Mouse (Mus musculus) gastrocnemius, postnatal 4 days (tissue): Measurements from ENCODE around the gene Dynlt1b. TPM values are rescaled to one million over a fixed set of nuclear protein-coding genes. Genes with fewer than 3 reads are reported as not detected.
"Not testable (repeated sequence)": the region's sequence is repeated elsewhere in the genome, so short reads cannot be mapped to it uniquely, and the experiment has no call there.

Source experiments
- DNase-seq, 2 experiments: peaks; one replicate each; pipeline ENCODE4 v3.0.0; 2021 to 2022; ENCODE audit warnings: low spot score in 2 of 2, mixed read lengths in 2 of 2
- long read RNA-seq, 2 experiments: library from polyadenylated mRNA; stranded (forward); transcript quantifications; one replicate each; pipeline ENCODE4 v2.0.0; 2021
- total RNA-seq, 2 experiments: library from RNA; stranded (reverse); gene quantifications; 2 replicates each; pipeline ENCODE4 v1.2.3; 2021

Gene Dynlt1b
- total RNA-seq, result 100 to 1,000 TPM; 128 to 146 TPM
- long read RNA-seq, experiment 1, transcript Dynlt1b-201 (5 exons, 771 nt), result major isoform, 16 of 22 reads
- long read RNA-seq, experiment 1, partial matches to known transcripts, result 4 of 22 reads
- long read RNA-seq, experiment 1, other reads (novel, unspliced or antisense), result 2 of 22 reads
- long read RNA-seq, experiment 2, transcript Dynlt1b-201 (5 exons, 771 nt), result major isoform, 10 of 22 reads
- long read RNA-seq, experiment 2, partial matches to known transcripts, result 9 of 22 reads
- long read RNA-seq, experiment 2, other reads (novel, unspliced or antisense), result 3 of 22 reads

DNA sequence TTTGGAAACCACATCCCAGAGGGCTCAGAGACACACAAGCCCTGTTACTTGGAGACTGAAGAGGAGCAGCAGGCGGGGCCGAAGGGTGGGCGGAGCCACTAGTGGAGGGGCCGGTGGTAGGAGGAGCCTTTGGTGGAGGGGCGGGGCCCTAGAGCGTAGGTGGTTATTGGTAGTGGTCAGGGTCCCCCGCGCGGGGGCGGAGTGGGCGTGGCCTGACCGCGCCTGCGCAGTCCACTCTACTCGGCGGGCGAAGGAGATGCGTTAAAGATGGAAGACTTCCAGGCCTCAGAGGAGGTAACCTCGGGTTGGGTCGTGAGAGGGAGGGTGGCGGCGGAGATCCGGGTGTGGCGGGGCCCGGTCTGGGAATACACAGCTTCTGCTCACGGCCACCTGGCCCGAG is at the start of gene Dynlt1b:
Gene Dynlt1b, plus strand, starts transcription at position 168 of the 400 bp plus-strand sequence.
- peak; percentile 100 for DNase-seq

DNA sequence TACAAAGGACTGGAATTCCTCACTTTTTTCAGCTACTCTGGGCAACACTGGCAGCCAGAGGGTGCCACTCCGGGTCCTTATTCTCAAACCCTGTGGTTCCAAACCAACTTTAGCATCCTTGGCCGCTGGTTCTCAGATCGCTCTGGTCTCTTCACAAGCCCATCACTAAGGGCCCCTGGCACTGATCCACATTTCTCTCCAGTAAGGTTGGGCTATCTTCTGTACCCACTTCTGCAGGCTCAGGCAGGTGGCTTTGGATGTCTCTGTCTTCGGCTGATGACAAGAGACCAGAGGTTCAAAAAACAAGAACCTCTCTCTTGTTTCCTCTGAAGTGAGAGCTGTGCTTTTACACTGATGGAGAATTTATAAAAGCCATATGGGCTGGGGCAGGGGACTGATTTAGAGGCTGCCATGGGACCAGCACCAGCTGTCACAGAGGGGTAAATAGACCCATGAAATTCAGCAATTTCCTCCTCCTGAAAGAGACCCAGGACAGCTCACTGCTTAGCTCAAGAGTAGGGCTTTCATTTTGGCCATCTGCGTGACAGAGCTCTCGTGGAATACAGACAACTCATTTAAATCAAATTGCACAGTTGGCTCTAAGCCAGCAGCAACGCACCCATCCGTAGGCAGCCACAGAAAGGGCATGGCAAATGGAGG is 49.6 kb upstream of the Dynlt1b start:
- DNase-seq, result not testable (repeated sequence)

DNA sequence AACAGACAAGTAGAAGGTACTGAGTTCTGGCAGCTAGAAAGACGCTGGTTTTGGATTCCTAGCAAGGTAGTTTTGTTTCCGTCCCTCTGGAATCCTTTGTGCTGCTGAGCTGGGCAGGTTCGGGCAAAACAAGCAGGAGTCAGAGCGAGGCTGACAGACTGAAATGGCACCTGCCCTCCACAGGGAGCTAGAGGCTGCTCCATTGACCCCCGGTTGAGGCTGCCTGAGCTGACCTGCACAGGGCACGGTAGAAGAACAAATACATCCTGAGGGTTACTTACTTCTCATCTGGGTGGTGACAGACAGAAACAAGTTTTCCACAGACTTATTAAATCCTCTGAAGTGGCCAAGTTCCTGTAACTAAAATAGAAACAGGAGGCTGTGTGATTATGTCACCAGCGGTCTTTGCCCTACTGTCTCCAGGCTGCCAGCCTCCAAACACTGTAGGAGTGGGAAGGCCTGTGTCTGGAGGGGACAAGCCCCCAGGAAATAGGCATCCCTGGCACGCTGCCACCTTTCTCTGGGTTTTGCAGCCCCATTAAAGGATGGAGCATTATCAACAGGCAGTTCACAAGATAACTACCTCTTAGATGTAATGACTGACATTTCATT is 48.7 kb upstream of the Dynlt1b start:
- DNase-seq, result not testable (repeated sequence)

DNA sequence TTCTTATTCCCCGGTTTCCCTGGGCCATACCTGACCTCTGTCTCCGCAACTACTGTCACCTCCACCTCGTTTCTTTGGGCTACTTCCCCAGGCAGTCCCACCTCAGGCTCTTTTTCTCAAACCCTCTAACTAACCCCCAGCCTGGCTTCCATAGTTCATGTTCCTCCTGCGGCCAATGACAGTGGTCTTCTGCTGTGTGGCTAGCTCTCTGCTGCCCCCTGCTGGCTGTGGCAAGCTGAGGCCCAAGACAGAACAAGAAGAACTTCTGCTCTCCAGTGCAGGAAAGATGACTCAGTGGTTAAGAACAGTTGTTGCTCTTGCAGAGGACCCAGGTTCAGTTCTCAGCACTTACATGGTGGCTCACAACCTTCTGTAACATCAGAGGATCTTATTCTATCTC is 43.0 kb upstream of the Dynlt1b start:
- DNase-seq, result not testable (repeated sequence)

DNA sequence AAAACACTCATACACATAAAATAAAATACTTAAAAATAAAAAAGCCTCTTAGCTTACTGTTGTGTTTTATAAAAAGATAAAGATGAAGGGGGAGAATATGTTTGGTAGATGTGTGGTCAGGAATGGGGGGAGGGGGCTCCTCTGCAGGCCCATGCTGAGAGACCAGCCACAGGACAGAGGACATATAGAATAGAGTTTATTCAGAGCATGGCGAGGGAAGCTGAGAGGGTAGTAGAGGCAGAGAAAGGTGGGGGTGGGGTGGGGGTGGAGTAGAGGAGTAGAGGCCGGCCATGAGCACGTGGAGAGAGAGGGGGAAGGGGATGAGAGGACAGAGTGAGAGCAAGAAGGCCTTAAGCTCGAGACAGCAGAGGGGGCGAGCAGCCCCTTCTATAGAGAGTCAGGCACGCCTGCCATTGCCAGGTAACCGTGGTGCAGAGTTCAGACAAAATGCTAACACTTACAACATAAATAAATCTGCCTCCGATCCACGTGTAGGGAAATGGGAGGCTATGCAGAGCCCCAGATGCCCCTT is 42.5 kb upstream of the Dynlt1b start:
- DNase-seq, result not testable (repeated sequence)

DNA sequence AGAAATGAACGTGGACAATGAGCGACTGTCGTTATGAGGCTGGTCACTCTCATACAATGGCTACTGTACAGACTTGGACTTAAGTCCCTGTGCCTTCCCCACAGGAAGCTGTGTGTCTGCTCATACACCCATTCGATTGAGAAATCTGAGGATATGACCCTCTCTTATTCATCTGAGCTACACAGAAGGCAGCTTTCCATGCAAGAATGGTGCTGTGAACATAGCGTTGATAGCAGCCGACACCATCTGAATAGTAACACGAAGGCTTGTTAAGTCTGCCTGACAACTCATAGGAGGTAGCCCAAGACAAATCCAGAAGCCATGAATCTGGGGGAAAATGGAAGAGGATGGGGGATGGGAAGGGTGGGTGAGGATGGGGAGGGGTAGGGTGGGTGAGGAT is 40.4 kb upstream of the Dynlt1b start:
- not testable (repeated sequence) for DNase-seq

DNA sequence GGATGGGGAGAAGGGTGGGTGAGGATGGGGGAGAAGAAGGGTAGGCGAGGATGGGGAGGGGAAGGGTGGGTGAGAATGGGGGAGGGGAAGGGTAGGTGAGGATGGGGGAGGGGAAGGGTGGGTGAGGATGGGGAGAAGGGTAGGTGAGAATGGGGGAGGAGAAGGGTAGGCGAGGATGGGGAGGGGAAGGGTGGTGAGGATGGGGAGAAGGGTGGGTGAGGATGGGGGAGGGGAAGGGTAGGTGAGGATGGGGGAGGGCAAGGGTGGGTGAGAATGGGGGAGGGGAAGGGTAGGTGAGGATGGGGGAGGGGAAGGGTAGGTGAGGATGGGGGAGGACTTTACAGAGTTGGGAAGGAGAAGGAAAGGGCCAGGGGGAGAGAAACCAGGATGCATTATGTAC is 39.2 kb upstream of the Dynlt1b start:
- not testable (repeated sequence) for DNase-seq

DNA sequence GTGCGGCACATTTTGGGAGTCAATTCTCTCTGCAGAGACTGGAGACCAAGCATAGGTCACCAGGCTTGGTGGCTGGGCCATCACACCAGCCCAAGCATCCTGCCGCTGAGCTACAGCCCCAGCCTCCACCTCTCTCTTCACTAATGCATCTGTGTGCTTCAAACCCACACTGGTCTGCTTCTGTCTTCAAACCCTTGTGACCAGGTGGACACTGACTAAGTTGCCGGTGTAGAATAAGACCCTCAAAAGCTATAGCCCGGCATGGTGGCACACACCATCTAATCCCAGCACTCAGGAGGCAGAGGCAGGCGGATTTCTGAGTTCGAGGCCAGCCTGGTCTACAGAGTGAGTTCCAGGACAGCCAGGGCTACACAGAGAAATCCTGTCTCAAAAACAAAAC is 38.2 kb upstream of the Dynlt1b start:
- not testable (repeated sequence) for DNase-seq

DNA sequence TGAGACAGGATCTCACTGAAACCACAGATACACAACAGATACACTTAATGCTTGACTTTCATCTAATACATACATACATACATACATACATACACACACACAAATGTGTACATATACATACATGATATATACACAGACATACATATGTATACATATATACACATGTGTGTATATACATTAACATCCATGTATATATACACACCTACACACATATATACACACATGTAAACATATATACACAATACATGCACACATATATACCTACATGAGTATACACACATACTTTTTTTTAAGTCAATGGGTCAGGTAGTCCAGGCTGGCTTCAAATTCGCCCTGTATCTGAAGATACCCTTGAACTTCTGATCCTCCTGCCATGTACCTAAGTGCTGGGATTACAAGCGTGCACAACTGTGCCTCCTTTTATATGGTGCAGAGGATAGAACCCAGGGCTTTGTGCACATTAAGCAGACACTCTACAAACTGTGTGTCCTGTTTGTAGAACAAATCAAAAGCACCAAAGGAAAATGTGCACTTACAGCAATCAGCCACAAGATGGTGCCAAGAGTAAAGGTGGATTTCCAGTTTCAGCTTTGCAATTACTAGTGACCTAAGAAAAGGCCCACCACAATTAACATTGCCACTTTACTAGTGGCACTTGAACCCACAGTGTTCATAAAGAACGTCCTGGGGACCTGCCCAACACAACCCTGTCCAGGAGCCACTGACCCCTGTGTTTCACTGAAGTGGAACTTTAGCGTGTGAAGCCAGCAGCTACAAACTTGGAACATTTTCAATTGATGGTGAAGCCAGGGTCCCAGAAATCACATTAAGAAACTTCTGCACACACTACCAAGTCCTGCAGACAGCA is 37.2 kb upstream of the Dynlt1b start:
- DNase-seq, result not testable (repeated sequence)

DNA sequence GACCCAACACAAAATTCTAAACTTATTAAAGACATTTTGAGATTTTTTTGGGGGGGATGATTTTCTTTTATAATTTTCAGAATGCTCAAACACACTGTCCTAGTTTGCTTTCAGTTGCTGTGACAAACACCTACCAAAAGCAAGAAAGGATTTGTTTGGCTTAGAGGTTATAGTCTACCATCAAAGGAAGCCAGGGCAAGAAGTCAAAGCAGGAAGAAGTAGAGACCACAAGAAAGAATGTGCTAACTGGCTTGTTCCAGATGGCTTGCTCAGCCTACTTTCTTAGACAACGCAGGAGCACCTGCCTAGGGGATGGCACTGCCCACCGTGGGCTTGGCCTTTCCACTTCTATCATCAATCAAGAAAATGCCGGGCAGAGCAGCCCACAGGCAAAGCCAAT is 31.8 kb upstream of the Dynlt1b start:
- not testable (repeated sequence) for DNase-seq

DNA sequence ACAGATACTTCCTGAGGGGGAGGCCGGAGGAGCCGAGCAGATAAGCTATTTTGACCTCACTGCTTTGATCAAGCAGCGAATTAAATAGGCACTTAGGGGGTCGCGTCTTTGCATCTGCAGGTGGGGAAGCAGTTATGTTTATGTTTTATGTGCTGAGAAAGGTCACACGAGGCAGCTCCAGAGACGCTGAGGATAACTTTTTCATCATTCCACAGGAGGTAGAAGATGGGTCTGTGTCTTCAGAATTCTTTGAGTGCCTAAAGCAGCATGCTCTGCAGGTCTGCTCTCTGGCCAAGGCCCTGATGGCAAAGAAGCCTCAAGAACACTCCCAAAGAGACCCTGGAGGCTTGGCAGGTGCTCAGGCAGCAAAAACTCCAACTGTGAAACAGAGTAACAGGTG is 31.1 kb upstream of the Dynlt1b start:
- DNase-seq, result peak; percentile 9 to 15

DNA sequence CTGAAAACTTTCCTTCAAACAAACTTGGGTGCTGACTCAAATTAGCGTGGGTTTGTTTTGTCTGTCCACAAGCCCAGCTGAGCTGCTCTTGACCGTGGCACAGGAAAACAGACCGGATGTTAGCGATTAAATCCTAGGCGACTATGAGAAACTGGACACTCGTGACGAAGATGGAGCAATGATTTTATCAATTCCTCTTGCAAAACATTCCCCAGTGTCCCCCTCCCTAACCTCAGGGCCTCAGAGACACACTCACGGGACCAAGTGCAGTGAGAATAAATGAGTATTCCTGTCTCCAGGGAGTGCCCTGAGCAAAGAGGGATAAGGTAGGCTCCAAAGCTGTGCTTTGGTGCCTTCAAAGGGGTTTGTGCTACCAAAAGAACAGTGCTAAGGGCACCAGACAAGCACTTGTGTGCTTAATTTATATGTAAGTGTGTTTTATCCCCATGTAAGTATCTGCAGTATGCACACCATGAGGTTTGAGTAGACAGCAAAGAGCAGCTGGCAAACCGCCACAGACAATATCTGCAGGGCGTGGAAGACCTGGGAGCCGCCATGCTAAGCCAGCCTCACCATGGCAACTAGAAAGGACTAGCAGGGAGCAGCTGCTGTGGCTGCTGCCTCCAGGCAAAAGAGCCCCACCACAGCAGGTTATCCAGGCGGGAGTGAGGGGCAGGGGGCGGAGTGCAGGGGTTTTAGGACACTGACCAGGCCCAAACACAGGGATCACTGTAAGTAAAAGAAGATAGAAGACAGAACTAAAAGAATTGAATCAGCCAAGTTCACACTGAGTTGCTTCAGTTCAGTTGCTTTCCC is 30.4 kb upstream of the Dynlt1b start:
- DNase-seq, result peak in 1 of 2 experiments; percentile 13

DNA sequence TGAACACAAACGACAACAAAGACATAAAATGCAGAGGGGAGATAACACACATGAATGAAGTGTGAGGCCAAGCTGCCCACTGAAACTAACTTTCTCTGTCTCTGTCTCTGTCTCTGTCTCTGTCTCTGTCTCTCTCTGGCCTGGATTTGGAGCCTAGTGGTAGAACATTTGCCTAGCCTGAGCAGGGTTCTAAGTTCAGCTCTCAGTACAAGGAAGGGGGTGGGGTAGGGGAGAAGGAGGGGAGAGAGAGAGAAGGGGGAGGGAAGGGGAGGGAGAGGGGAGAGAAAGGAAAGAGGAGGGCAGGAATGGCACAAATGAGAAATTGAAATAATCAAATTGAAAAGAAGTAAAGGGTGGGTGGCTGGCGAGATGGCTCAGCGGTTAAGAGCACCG is 29.8 kb upstream of the Dynlt1b start:
- not testable (repeated sequence) for DNase-seq

DNA sequence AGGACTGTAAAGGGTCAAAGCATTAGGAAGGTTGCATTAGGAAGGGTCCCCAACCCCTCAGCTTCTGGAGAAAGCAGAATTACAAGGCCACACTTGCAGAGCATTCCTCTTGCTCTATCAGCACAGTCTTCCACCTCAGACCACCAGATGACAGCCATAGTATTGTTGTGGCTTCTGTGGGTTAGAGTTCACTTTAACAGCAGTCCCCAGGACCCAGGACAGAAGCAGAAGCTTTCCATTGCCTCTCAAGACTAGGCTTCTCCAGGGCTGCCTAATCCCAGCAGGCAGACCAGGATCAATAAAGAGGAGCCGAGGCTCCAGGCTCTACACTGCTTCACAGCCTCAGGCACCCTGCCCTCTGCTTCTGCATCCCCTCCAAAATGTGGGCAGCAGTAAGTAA is 25.4 kb upstream of the Dynlt1b start:
- not testable (repeated sequence) for DNase-seq

DNA sequence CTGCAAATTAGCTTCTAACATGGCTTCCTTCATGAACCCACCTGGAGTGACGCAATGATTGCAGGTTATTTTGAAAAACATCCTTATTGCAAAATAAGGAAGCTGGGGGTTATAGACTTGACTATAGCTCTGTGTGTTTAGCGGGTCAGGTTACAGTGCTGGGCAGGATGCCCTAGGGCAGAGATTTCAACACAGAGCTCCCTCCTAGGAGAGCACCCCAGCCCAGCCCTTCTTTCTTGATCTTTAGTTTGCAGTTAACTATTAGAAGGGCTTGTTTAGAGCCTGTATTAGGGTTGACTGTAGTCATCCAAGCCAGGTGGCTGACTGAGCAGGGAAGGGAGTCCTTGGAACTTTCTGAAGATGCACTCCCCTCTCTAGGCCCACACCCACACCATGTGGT is 22.9 kb upstream of the Dynlt1b start:
- not testable (repeated sequence) for DNase-seq

DNA sequence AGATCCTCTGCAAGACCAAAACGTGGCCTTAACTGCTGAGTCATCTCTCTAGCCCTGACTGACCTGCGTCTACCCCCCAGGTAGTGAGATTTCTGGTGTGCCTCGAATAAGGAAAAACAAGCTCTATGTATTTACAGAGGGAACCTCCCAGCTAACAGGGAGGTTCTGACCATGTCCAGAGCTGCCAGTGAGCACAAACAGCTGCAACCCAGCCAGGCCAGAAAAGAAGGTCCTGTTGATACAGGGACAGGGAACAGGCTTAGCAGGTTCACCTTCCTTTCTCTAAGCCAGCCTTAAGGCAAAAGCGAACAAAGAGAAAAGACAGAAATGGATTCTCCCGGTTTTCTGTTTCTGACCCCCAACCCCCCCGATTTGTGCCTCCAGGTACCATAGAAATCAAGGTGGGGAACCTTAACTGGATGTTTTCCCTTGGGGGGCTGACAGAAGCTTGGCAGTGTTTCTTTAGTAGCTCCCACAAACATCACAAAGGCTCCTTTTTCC is 19.1 kb upstream of the Dynlt1b start:
- not testable (repeated sequence) for DNase-seq

DNA sequence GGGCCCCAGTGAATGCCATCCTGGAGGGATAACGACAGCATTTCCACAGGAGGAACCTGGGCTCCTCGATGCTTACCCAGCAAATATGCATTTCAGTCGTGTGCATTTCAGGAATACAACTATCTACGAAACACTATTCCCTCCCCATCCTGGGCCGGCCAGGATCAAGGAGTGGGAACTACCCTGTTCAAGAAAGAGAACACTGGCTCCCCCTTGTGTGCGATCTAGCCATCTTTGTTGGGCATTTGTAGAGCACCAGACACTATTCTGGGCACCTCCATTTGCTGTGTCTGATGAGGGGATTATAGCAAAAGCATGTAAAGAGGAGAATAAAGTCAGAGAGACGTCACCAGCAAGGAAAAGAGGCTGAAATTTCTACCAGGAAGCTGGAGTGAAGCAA is 12.8 kb upstream of the Dynlt1b start:
- not testable (repeated sequence) for DNase-seq

DNA sequence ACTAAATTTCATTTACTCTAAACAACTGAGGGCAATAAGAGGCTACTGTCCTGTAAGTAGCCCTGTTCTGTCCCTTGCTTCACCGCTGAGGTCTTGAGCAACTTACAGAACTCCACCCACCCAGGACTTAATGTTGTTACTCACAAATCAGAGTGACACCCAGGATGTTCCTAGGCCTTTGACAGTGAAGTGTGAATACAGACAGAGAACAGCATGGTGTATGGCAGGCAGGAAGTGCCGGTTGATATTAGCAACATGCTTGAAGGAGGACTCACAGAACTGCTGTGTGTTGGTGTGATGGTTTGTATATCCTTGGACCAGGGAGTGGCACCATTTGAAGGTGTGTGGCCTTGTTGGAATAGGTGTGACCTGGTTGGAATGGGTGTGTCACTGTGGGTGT is 9.4 kb upstream of the Dynlt1b start:
- DNase-seq, result not testable (repeated sequence)

DNA sequence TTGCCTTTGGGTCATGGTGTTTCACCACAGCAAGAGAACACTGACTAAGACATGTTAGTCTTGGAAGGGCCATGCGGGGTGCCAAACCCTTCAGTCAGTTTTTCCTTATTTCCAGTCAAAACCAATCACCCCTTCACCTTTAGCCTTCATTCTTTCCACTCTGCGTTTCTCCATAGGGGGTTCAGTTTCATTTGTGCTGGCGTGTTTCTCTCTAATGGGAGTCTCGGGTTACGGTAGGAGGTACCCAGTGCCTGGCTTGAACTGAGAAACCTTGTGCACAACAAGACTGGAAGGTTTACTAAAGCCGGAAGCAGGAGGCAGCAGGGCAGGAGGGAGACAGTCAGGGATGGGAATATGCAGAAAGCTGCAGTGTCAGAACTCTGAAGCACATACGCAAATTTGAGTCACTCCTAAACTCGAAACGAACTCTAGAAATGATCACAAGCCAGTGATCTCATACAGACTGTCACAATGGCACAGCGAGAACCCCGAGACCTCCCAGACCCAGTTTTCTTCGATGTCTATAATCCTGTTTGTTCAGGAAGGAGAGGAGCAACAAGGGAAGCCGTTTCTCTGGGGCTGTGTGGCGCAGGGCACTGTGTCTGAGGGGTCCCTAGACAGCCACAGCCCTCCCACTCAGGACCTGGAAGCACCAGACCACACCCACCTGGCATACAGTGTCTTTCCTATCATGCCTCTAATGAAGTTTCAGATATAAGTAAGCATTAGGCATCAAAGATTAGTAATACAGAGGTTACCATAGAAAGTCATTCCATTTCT is 8.2 kb upstream of the Dynlt1b start:
- DNase-seq, result not testable (repeated sequence)
